Mouse (Mus musculus) gastrocnemius, adult 2 months (tissue): Measurements from ENCODE around the gene Axin1. TPM values are rescaled to one million over a fixed set of nuclear protein-coding genes. Genes with fewer than 3 reads are reported as not detected.

ENCODE experiments used
- DNase-seq: peaks from one replicate; pipeline ENCODE4 v3.0.0; 2022
- H3K27ac ChIP-seq: fragments of 200-600 bp; 2 replicates; pipeline ENCODE4 v1.8.1; 2022; ENCODE audit warnings: mild to moderate bottlenecking
- H3K4me3 ChIP-seq: fragments of 200-600 bp; 2 replicates; pipeline ENCODE4 v1.8.1; 2022; ENCODE audit warnings: mild to moderate bottlenecking, moderate library complexity
- CTCF ChIP-seq: fragments of 200-600 bp; IDR thresholded peaks from 2 replicates; pipeline ENCODE4 v1.8.1; 2022; ENCODE audit warnings: antibody characterized with exemption, mild to moderate bottlenecking, moderate library complexity
- intact Hi-C: fragments of 180-260 bp; cut with DNase I; formaldehyde crosslinking; loops from one replicate; pipeline ENCODE4 v1.15.1; 2025
- total RNA-seq, 2 experiments: library from RNA; stranded (reverse); gene quantifications; 2 replicates each; pipeline ENCODE4 v1.2.3; 2021

Gene Axin1
- total RNA-seq, 2 experiments from 2014 or later, result 15.9 TPM

GRCm38 (mm10) chr17:26204766-26205165, 66.3 kb downstream of the Axin1 start:
- Histone ChIP-seq H3K4me3 (no peak overlapping the region), H3K27ac (no peak overlapping the region; the same call in 1 of the 2 replicates)
- no peak for TF ChIP-seq CTCF
- intact Hi-C loops, result no loop called here
- no peak for DNase-seq

DNA sequence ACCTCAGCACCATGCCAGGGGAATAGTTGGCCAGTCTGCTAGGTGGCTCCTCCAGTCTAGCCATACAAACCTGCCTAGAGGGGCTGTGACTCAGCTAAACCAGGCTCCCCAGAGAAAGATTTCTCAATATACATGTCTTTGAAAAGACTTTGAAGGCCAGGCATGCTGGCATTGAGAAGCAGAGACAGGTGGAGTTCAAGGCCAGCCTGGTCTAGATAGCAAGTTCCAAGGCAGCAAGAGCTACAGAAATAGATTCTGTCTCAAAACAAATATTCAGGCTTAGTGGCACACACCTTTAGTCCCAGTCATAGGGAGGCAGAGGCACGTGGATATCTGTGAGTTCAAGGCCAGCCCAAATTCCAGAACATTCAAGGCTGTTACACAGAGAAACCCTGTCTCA, 67.9 kb downstream of the Axin1 start:
- no peak for TF ChIP-seq CTCF
- DNase-seq, result no peak
- no peak overlapping the region for H3K4me3 ChIP-seq
- intact Hi-C loops, result no loop called here
- no peak overlapping the region for H3K27ac ChIP-seq

DNA sequence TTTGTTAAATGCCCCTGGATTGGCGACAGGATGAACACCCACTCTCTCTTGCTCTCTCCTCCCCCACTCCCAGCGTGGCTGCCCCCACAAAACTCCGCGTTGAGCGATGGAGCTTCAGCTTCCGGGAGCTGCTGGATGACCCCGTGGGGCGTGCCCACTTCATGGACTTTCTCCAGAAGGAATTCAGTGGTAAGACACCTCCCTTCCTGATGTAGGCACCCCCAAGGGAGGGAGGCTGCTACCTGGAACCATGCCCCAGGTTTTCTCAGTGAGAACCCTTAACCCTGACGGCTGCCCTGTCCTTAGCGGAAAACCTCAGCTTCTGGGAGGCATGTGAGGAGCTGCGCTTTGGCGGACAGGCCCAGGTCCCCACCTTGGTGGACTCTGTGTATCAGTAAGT, 69.2 kb downstream of the Axin1 start, which contains the start of gene Arhgdig:
Gene Arhgdig, minus strand, starts transcription at position 101 of the 400 bp plus-strand sequence.
- intact Hi-C loops, result no loop called here
- Histone ChIP-seq H3K4me3 (no peak within 1 kb of the TSS), H3K27ac (no peak within 1 kb of the TSS)
- TF ChIP-seq CTCF, result no peak
- DNase-seq, result no peak

DNA sequence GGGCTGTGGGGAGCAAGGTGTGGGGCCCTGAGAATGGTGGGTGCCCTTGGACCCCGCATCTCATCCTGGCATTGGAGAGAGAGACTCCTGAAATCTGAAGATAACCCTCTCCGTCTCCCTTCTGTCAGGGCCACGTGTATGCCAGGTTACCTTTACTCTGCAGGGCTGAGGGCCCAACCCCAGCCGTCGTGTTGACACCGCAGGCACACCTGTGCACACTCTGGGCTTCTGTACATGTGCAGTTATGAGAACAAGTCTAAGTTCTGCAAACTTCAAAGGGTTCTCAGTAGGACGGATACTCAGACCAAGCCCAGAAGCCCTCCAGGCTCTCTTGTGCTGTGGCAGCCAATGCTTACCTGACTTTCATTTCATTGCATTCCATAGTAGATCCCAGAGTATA, 73.8 kb downstream of the Axin1 start:
- DNase-seq, result no peak
- H3K27ac ChIP-seq, result no peak overlapping the region
- H3K4me3 ChIP-seq, result no peak overlapping the region
- intact Hi-C loops, result no loop called here
- no peak for TF ChIP-seq CTCF

DNA sequence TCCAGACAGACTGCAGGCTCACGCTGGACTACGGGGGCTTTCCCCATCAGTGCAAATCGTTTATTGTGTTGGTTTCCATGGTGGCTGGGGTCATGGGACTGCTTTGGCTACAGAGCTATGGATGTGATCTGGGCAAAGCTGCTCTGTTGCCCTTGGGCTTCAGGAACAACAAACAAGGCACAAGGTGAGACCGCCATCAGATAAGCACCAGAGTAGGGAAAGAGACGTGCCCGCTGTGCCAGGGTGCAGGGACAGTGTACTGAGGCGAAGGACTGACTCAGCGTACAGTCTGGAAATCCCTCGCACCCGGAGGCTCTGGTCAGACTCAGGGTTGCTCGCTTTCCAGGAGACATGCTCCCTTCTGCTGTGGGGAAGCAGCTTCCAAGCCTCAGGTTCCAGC, 74.2 kb downstream of the Axin1 start:
- intact Hi-C loops, result no loop called here
- Histone ChIP-seq H3K4me3 (no peak overlapping the region), H3K27ac (no peak overlapping the region)
- no peak for DNase-seq
- TF ChIP-seq CTCF, result no peak

- H3K27ac ChIP-seq, result no peak overlapping the region
- intact Hi-C loops, result no loop called here
- no peak for DNase-seq
- TF ChIP-seq CTCF, result no peak
- no peak overlapping the region for H3K4me3 ChIP-seq
These were observed 83.0 kb downstream of the Axin1 start for GRCm38 (mm10) chr17:26221508-26221907.

- intact Hi-C loops, result no loop called here
- H3K27ac ChIP-seq, result no peak overlapping the region
- TF ChIP-seq CTCF, result no peak
- H3K4me3 ChIP-seq, result no peak overlapping the region
- no peak for DNase-seq
These were observed 86.7 kb downstream of the Axin1 start for GRCm38 (mm10) chr17:26225150-26225549.

- no peak for DNase-seq
- intact Hi-C loops, result no loop called here
- H3K4me3 ChIP-seq, result no peak overlapping the region
- H3K27ac ChIP-seq, result no peak overlapping the region
- TF ChIP-seq CTCF, result no peak
These were observed 91.3 kb downstream of the Axin1 start for GRCm38 (mm10) chr17:26229776-26230175.

GRCm38 (mm10) chr17:26231156-26231555, 92.7 kb downstream of the Axin1 start:
- no peak for DNase-seq
- Histone ChIP-seq H3K4me3 (no peak overlapping the region), H3K27ac (no peak overlapping the region)
- no peak for TF ChIP-seq CTCF
- intact Hi-C loops, result no loop called here

DNA sequence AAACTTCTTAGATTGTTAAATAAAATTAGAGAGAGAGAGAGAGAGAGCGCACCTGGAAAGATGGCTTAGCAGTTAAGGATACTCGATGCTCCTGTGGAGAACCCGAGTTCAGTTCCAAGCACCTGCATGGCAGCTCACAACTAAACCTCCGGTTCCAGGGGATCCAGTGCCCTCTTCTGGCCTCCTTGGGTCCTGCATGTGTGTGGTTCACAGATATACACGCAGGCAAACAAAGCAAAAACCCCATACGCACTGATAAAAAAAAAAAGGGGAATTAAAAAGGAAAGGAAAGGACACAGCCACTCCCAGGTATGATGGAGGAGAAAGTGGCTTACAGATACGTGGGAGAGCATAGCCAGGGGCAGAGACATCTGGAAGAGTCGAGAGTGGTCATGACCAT, 94.4 kb downstream of the Axin1 start:
- DNase-seq, result no peak
- intact Hi-C loops, result no loop called here
- peak; percentile 28; the same call in 1 of the 2 replicates for TF ChIP-seq CTCF
- H3K4me3 ChIP-seq, result no peak overlapping the region
- no peak overlapping the region for H3K27ac ChIP-seq

DNA sequence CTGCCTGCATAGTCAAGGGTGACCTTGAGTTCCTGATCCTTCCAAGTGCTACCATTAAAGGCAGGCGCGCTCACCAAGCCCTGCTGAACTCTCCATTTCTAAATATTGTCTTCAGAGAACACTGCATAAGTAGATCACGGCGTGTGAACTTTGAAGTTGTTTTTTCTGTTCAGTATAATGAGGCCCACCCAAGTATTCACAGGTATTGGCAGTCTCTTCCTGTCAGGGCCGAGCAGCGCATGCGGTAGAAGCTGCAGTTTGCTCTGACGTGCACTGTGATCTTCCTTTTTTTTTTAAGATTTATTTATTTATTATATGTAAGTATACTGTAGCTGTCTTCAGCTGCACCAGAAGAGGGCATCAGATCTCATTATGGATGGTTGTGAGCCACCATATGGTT, 95.9 kb downstream of the Axin1 start:
- intact Hi-C loops, result no loop called here
- no peak overlapping the region for H3K4me3 ChIP-seq
- no peak overlapping the region for H3K27ac ChIP-seq
- TF ChIP-seq CTCF, result no peak
- no peak for DNase-seq

- peak; percentile 39 for DNase-seq
- TF ChIP-seq CTCF, result no peak
- no peak overlapping the region for H3K4me3 ChIP-seq
- peak overlapping the region; percentile 75 for H3K27ac ChIP-seq
- intact Hi-C loops, result no loop called here
These were observed 96.8 kb downstream of the Axin1 start for GRCm38 (mm10) chr17:26235077-26235815.

- intact Hi-C loops, result no loop called here
- no peak for DNase-seq
- H3K4me3 ChIP-seq, result no peak overlapping the region
- no peak for TF ChIP-seq CTCF
- no peak overlapping the region for H3K27ac ChIP-seq
These were observed 99.2 kb downstream of the Axin1 start for GRCm38 (mm10) chr17:26237667-26238066.

DNA sequence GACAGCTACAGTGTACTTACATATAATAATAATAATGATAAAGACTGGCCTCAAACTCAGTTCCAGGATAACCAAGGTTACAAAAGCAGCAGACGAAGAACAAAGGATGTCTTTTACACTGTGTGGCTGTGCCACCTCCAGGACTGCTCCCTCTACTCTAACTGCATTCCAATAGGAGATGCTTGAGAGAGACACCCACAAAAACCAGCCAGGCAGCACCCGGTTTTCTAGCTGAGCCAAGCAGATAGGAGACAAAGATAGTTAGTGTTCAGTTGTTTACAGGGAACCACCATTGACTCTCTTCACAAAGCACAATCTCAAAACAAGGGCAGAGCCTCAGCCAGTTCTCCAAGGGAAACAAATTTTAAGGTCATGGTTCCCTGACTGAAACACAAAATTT, 101.1 kb downstream of the Axin1 start:
- DNase-seq, result no peak
- intact Hi-C loops, result no loop called here
- H3K4me3 ChIP-seq, result no peak overlapping the region
- no peak for TF ChIP-seq CTCF
- H3K27ac ChIP-seq, result no peak overlapping the region
